Mouse (Mus musculus) MEL (cell line): ENCODE data around the gene Atp2a2. TPM values are rescaled to one million over a fixed set of nuclear protein-coding genes. Genes with fewer than 3 reads are reported as not detected.
A peak's percentile ranks its signal among the peaks of the same experiment; 100 is the strongest.

Experiments used
- DNase-seq: peaks from one replicate; pipeline ENCODE4 v3.0.0; 2011; ENCODE audit warnings: low read depth, low spot score
- H3K27ac ChIP-seq: 2 replicates; pipeline ENCODE4 v1.5.1; 2012; ENCODE audit warnings: low read depth, mild to moderate bottlenecking, control low read depth, low read length, moderate library complexity; ENCODE audit not compliant: control insufficient read depth
- H3K27me3 ChIP-seq, 2 experiments: fragments of 150-350 bp in 1 of 2; sonication (generic) in 1 of 2; 2 replicates each; pipeline ENCODE4 v1.6.1; 2012; ENCODE audit warnings: low read length in 2 of 2, mild to moderate bottlenecking in 2 of 2, improper control_type of control experiment in 1 of 2, moderate library complexity in 1 of 2; ENCODE audit not compliant: insufficient read depth in 2 of 2, control insufficient read depth in 1 of 2
- H3K36me3 ChIP-seq, 2 experiments: 2 replicates each; pipeline ENCODE4 v1.6.1; 2012 to 2014; ENCODE audit warnings: low read length in 2 of 2, improper control_type of control experiment in 1 of 2, inconsistent platforms in 1 of 2, mild to moderate bottlenecking in 1 of 2; ENCODE audit not compliant: insufficient read depth in 2 of 2, control insufficient read depth in 1 of 2
- H3K4me1 ChIP-seq, 2 experiments: fragments of 150-350 bp in 1 of 2; sonication (generic) in 1 of 2; 2 replicates each; pipeline ENCODE4 v1.6.1; 2012; ENCODE audit warnings: low read length in 2 of 2, improper control_type of control experiment in 1 of 2, mild to moderate bottlenecking in 1 of 2; ENCODE audit not compliant: insufficient read depth in 2 of 2, control insufficient read depth in 1 of 2
- H3K4me3 ChIP-seq, 2 experiments: fragments of 150-350 bp in 1 of 2; sonication (generic) in 1 of 2; 2 replicates each; pipeline ENCODE4 v1.5.1; 2012; ENCODE audit warnings: low read depth in 2 of 2, low read length in 2 of 2, mild to moderate bottlenecking in 2 of 2, moderate library complexity in 2 of 2, control low read depth in 1 of 2, improper control_type of control experiment in 1 of 2; ENCODE audit not compliant: control insufficient read depth in 1 of 2, insufficient read depth in 1 of 2
- H3K79me2 ChIP-seq: 2 replicates; pipeline ENCODE4 v1.6.1; 2012; ENCODE audit warnings: mild to moderate bottlenecking, low read length, moderate library complexity; ENCODE audit not compliant: control insufficient read depth, poor library complexity, insufficient read depth
- H3K9ac ChIP-seq: 2 replicates; pipeline ENCODE4 v1.6.1; 2012; ENCODE audit warnings: low read depth, mild to moderate bottlenecking, control low read depth, low read length, moderate library complexity; ENCODE audit not compliant: control insufficient read depth, poor library complexity, severe bottlenecking
- H3K9me3 ChIP-seq: fragments of 150-350 bp; sonication (generic); replicated peaks from 2 replicates; pipeline ENCODE4 v1.6.1; 2012; ENCODE audit warnings: mild to moderate bottlenecking, low read length, improper control_type of control experiment, moderate library complexity; ENCODE audit not compliant: insufficient read depth
- CTCF ChIP-seq, 3 experiments: IDR thresholded peaks in 2 of 3; conservative IDR thresholded peaks in 1 of 3; 2 replicates each; pipeline ENCODE4 v1.5.1; 2011 to 2012; ENCODE audit warnings: low read length in 3 of 3, low read depth in 2 of 3, mild to moderate bottlenecking in 2 of 3, improper control_type of control experiment in 1 of 3, inconsistent platforms in 1 of 3, mixed read lengths in 1 of 3, moderate library complexity in 1 of 3; ENCODE audit not compliant: control insufficient read depth in 1 of 3, insufficient read depth in 1 of 3, poor library complexity in 1 of 3, severe bottlenecking in 1 of 3
- E2F4 ChIP-seq: IDR thresholded peaks from 2 replicates; pipeline ENCODE4 v1.6.1; 2011; ENCODE audit warnings: low read depth, low read length, improper control_type of control experiment, borderline replicate concordance
- ELF1 ChIP-seq: IDR thresholded peaks from 2 replicates; pipeline ENCODE4 v1.6.1; 2014; ENCODE audit warnings: low read depth, mild to moderate bottlenecking, inconsistent platforms, low read length, improper control_type of control experiment, moderate library complexity
- GABPA ChIP-seq: IDR thresholded peaks from 2 replicates; pipeline ENCODE4 v1.6.1; 2012; ENCODE audit warnings: low read depth, mild to moderate bottlenecking, inconsistent platforms, low read length, improper control_type of control experiment, moderate library complexity
- JUND ChIP-seq: IDR thresholded peaks from 2 replicates; pipeline ENCODE4 v1.6.1; 2011; ENCODE audit warnings: low read depth, mild to moderate bottlenecking, improper control_type of control experiment, low read length
- KAT2A ChIP-seq: conservative IDR thresholded peaks from 2 replicates; pipeline ENCODE4 v1.6.1; 2012; ENCODE audit warnings: low read depth, low read length, improper control_type of control experiment, inconsistent platforms
- MEF2A ChIP-seq: IDR thresholded peaks from 2 replicates; pipeline ENCODE4 v1.6.1; 2014; ENCODE audit warnings: low read depth, mild to moderate bottlenecking, inconsistent platforms, low read length, improper control_type of control experiment; ENCODE audit not compliant: poor library complexity, insufficient replicate concordance, severe bottlenecking; ENCODE audit errors: extremely low read depth
- MXI1 ChIP-seq: IDR thresholded peaks from 2 replicates; pipeline ENCODE4 v1.6.1; 2011; ENCODE audit warnings: mild to moderate bottlenecking, low read depth, low read length, improper control_type of control experiment
- NELFE ChIP-seq: IDR thresholded peaks from 2 replicates; pipeline ENCODE4 v1.6.1; 2011; ENCODE audit warnings: low read depth, low read length, improper control_type of control experiment
- NRF1 ChIP-seq: IDR thresholded peaks from 2 replicates; pipeline ENCODE4 v1.6.1; 2014; ENCODE audit warnings: low read depth, mild to moderate bottlenecking, inconsistent platforms, low read length, improper control_type of control experiment, moderate library complexity; ENCODE audit not compliant: poor library complexity, insufficient read depth, severe bottlenecking
- POLR2A ChIP-seq, 2 experiments: IDR thresholded peaks; 2 replicates each; pipeline ENCODE4 v1.6.1; 2011 to 2012; ENCODE audit warnings: low read length in 2 of 2, mild to moderate bottlenecking in 2 of 2, control low read depth in 1 of 2, improper control_type of control experiment in 1 of 2, low read depth in 1 of 2, moderate library complexity in 1 of 2; ENCODE audit not compliant: control insufficient read depth in 1 of 2, insufficient read depth in 1 of 2, poor library complexity in 1 of 2
- RAD21 ChIP-seq: IDR thresholded peaks from 2 replicates; pipeline ENCODE4 v1.6.1; 2011; ENCODE audit warnings: mild to moderate bottlenecking, low read depth, low read length, improper control_type of control experiment
- SMC3 ChIP-seq: IDR thresholded peaks from 2 replicates; pipeline ENCODE4 v1.6.1; 2011; ENCODE audit warnings: low read depth, low read length, improper control_type of control experiment
- TCF12 ChIP-seq: IDR thresholded peaks from 2 replicates; pipeline ENCODE4 v1.6.1; 2014; ENCODE audit warnings: low read depth, mild to moderate bottlenecking, inconsistent platforms, low read length, improper control_type of control experiment, moderate library complexity
- UBTF ChIP-seq: IDR thresholded peaks from 2 replicates; pipeline ENCODE4 v1.6.1; 2012; ENCODE audit warnings: low read depth, mild to moderate bottlenecking, inconsistent platforms, low read length, improper control_type of control experiment, moderate library complexity, borderline replicate concordance; ENCODE audit not compliant: insufficient read depth
- USF1 ChIP-seq: IDR thresholded peaks from 2 replicates; pipeline ENCODE4 v1.6.1; 2014; ENCODE audit warnings: low read depth, mild to moderate bottlenecking, inconsistent platforms, low read length, improper control_type of control experiment, moderate library complexity
- ZMIZ1 ChIP-seq: IDR thresholded peaks from 2 replicates; pipeline ENCODE4 v1.6.1; 2012; ENCODE audit warnings: low read depth, mild to moderate bottlenecking, inconsistent platforms, low read length, improper control_type of control experiment, moderate library complexity
- polyA plus RNA-seq, 2 experiments: library from polyadenylated mRNA; stranded (reverse) in 1 of 2; unstranded in 1 of 2; fragments of >175 nt in 1 of 2; fragments of >200 nt in 1 of 2; gene quantifications; 2 replicates each; pipeline versions ENCODE4 v1.2.1 to v1.2.4; 2012; ENCODE audit warnings: low replicate concordance in 2 of 2, low read depth in 1 of 2; ENCODE audit not compliant: insufficient read length in 2 of 2, insufficient read depth in 1 of 2, missing spikeins in 1 of 2
- total RNA-seq: library from RNA; depleted of rRNA; stranded (reverse); fragments of 300-350 nt; gene quantifications from 2 replicates; pipeline ENCODE4 v1.2.3, GENCODE M21; 2012

Atp2a2 gene
- total and polyA plus RNA-seq, 3 experiments, result 117 to 199 (median 176) TPM

- Histone ChIP-seq H3K36me3 (no peaks in the 10 kb centered on the region), H3K9ac (no peak overlapping the region), H3K4me1 (no peaks in the 10 kb centered on the region; a peak in 1 of 4 replicates), H3K27me3 (no peaks in the 10 kb centered on the region; a peak in 1 of 4 replicates), H3K4me3 (no peak overlapping the region), H3K27ac (no peak overlapping the region), H3K9me3 (no peaks in the 10 kb centered on the region), H3K79me2 (no peaks in the 10 kb centered on the region)
- DNase-seq, result peak; percentile 14
- TF ChIP-seq RAD21 (peak; percentile 26), CTCF (IDR thresholded peaks at IDR 0.05 in 2 of 3, conservative IDR thresholded peaks at IDR 0.05 in 1 of 3; ENCODE audit: control insufficient read depth in 1 of 3, insufficient read depth in 1 of 3, low read depth in 2 of 3, low read length in 3 of 3, poor library complexity in 1 of 3, severe bottlenecking in 1 of 3) (peak; percentile 8 to 45 (median 21); a peak in 5 of 6 replicates), MXI1 (no peak), SMC3 (peak; percentile 65)
Measured at GRCm38 (mm10) chr5:122547251-122547714, 45.3 kb upstream of the Atp2a2 start.

- Histone ChIP-seq H3K9me3 (no peaks in the 10 kb centered on the region), H3K4me1 (no peaks in the 10 kb centered on the region; a peak in 1 of 4 replicates), H3K4me3 (no peak overlapping the region), H3K27ac (no peak overlapping the region), H3K9ac (no peak overlapping the region), H3K79me2 (no peaks in the 10 kb centered on the region), H3K27me3 (no peaks in the 10 kb centered on the region; a peak in 1 of 4 replicates), H3K36me3 (no peaks in the 10 kb centered on the region)
- no peak for TF ChIP-seq POLR2A (IDR thresholded peaks at IDR 0.05; ENCODE audit: control insufficient read depth in 1 of 2, insufficient read depth in 1 of 2, low read depth in 1 of 2, low read length in 2 of 2, poor library complexity in 1 of 2)
- no peak for TF ChIP-seq KAT2A
- no peak for TF ChIP-seq MEF2A
- no peak for TF ChIP-seq CTCF (IDR thresholded peaks at IDR 0.05 in 2 of 3, conservative IDR thresholded peaks at IDR 0.05 in 1 of 3; ENCODE audit: control insufficient read depth in 1 of 3, insufficient read depth in 1 of 3, low read depth in 2 of 3, low read length in 3 of 3, poor library complexity in 1 of 3, severe bottlenecking in 1 of 3)
- no peak for TF ChIP-seq ELF1
- no peak for TF ChIP-seq UBTF
- no peak for TF ChIP-seq USF1
- TF ChIP-seq NELFE, result no peak
- TF ChIP-seq E2F4, result no peak
- no peak for TF ChIP-seq JUND
- no peak for TF ChIP-seq ZMIZ1
- DNase-seq, result no peak
Measured at GRCm38 (mm10) chr5:122543392-122543791, 41.4 kb upstream of the Atp2a2 start.

- no peaks in the 10 kb centered on the region for H3K79me2 ChIP-seq
- H3K4me1 ChIP-seq, result no peaks in the 10 kb centered on the region; a peak in 1 of 4 replicates
- no peak overlapping the region for H3K27ac ChIP-seq
- no peak for DNase-seq
- no peak overlapping the region for H3K4me3 ChIP-seq
- no peak overlapping the region for H3K9ac ChIP-seq
- no peaks in the 10 kb centered on the region for H3K9me3 ChIP-seq
- TF ChIP-seq CTCF (IDR thresholded peaks at IDR 0.05 in 2 of 3, conservative IDR thresholded peaks at IDR 0.05 in 1 of 3; ENCODE audit: control insufficient read depth in 1 of 3, insufficient read depth in 1 of 3, low read depth in 2 of 3, low read length in 3 of 3, poor library complexity in 1 of 3, severe bottlenecking in 1 of 3) (no peak), GABPA (no peak), NELFE (no peak), NRF1 (no peak), TCF12 (no peak)
- H3K36me3 ChIP-seq, result no peaks in the 10 kb centered on the region
- H3K27me3 ChIP-seq, result no peaks in the 10 kb centered on the region; a peak in 1 of 4 replicates
Measured at GRCm38 (mm10) chr5:122541871-122542270, 39.8 kb upstream of the Atp2a2 start.
